Mouse (Mus musculus) liver, embryonic 16.5 days (tissue): ENCODE results near the gene Gbf1. TPM values are rescaled to one million over a fixed set of nuclear protein-coding genes. Genes with fewer than 3 reads are reported as not detected.

Experiments used
- polyA plus RNA-seq: library from polyadenylated mRNA; unstranded; fragments of >200 nt; fragmentation: Nextera tagmentation; extraction: Ambion mirVana; gene quantifications from 2 replicates; pipeline ENCODE4 v1.2.1, GENCODE M21; 2015

Gbf1 gene
- polyA plus RNA-seq, 1 experiment from 2014 or later = 14.8 TPM

Other genes starting within 250 kb of the Gbf1 start
- 4.0 and 4.7 TPM in 2 replicates for gene Armh3, start 154.0 kb upstream of the Gbf1 start, polyA plus RNA-seq
- 2.4 and 2.8 TPM in 2 replicates for gene Hps6, start 149.0 kb upstream of the Gbf1 start, polyA plus RNA-seq
- gene Pprc1, start 107.6 kb upstream of the Gbf1 start, polyA plus RNA-seq = 12.8 and 13.7 TPM in 2 replicates
- gene Ldb1, start 107.3 kb upstream of the Gbf1 start, polyA plus RNA-seq = 20.2 and 23.1 TPM in 2 replicates
- 38.5 and 41.9 TPM in 2 replicates for gene Nolc1, start 76.6 kb upstream of the Gbf1 start, polyA plus RNA-seq
- gene Elovl3, start 20.6 kb upstream of the Gbf1 start, polyA plus RNA-seq = 0.06 and 0.19 TPM in 2 replicates
- gene Pitx3, start 4.2 kb upstream of the Gbf1 start, polyA plus RNA-seq = 0.14 TPM in 1 of 2 replicates, not detected in the other
- 3.0 and 3.8 TPM in 2 replicates for gene Nfkb2, start 151.8 kb downstream of the Gbf1 start, polyA plus RNA-seq
- 3.3 TPM in 2 replicates for gene Psd, start 174.6 kb downstream of the Gbf1 start, polyA plus RNA-seq
- gene Fbxl15, start 175.7 kb downstream of the Gbf1 start, polyA plus RNA-seq = 11.1 and 11.6 TPM in 2 replicates
- gene Cuedc2, start 186.2 kb downstream of the Gbf1 start, polyA plus RNA-seq = 67.3 and 67.6 TPM in 2 replicates
- gene Mfsd13a, start 188.6 kb downstream of the Gbf1 start, polyA plus RNA-seq = 11.2 and 13.8 TPM in 2 replicates
- 0.36 and 0.40 TPM in 2 replicates for gene 2310034G01Rik, start 197.8 kb downstream of the Gbf1 start, polyA plus RNA-seq
- 45.2 and 48.6 TPM in 2 replicates for gene Actr1a, start 243.2 kb downstream of the Gbf1 start, polyA plus RNA-seq
- gene Sufu, start 244.4 kb downstream of the Gbf1 start, polyA plus RNA-seq = 5.0 and 5.7 TPM in 2 replicates